Mouse (Mus musculus) adrenal gland, postnatal 10 days (tissue): ENCODE measurements at regions not wholly inside any gene's neighbourhood (a gene's known extent, or its start where the extent isn't known, plus 50 kb on each side); places are given as distances from the start of the nearest gene placed in this dataset.
A peak's percentile ranks its signal among the peaks of the same experiment; 100 is the strongest.

Experiments
- DNase-seq: peaks from one replicate; pipeline ENCODE4 v3.0.0; 2021; ENCODE audit warnings: mixed read lengths

DNA sequence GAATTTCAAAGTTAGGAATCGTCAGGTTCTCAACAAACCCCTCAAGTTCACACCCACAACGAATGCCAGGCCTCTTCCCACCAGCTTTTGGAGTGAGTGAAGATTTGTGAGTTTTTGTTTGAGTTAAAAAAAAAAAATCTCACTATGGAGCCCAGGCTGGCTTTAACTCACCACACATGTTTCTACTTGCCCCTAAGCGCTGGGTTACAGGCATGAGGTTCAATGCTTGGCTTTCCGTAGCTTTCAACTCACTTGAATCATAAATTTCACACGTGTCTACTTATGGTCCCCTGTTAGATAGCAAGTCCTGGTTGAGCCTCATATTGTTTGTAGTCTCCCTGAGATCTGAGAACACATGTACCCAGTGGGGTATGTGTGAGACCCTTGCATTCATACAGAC, 122.8 kb upstream of the Efna5 start:
- DNase-seq: no peak

DNA sequence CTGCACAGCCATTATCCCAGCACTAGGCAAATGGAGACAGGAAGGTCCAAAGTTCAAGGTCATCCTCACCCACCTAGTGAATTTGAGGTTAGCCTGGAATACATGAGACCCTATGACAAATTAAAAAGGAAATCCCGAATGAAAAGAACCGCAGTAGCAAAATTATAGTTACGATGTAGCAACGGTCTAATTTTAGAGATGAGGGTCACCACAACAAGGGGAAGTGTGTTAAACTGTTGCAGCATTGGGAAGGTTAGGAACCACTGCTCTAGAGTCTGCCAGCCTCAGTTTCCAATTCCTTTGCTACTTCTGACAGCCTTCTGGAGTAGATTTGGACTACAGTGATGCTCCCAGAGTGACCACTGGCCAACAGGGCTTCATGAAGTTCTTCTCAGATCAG, 121.6 kb upstream of the Efna5 start:
- DNase-seq: no peak

DNA sequence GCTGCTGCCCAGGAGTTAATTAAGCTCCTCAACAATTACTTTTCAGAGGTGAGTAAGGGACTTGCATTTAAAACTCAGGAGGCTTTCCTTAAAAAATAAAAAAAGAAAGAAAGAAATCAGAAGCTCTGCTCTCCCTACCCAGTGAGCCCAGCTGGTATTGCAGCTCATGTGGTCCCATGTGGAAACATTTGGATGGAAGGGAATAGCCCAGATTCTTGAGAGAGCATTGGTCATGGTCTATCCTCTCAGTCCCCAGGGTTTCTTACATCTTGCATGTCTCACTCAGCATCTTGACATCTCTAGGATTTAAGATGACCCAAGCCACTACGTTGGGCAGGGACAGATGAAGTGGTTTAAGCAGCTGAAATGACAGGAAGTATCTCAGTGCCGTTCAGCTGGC, 120.8 kb upstream of the Efna5 start:
- no peak for DNase-seq

DNA sequence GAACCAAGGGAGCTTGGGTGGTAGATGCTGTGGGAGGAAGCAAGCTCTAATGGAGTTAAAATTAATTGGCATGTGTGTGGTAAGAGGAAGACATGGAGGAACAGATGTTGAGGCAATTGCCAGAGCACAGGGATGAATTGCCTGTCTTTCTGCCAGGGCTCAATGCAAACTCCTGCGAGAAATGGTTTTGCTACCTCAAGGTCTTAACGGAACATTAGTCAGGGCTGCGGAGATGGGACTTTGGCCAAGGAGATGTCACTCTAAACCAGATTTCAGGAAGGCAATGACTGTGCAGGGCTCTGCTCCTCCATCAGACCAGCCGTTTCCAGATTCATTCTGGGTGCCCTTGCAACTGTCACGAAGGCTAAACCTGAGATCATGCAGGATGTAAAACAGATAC, 116.6 kb upstream of the Efna5 start:
- peak; percentile 73 for DNase-seq

DNA sequence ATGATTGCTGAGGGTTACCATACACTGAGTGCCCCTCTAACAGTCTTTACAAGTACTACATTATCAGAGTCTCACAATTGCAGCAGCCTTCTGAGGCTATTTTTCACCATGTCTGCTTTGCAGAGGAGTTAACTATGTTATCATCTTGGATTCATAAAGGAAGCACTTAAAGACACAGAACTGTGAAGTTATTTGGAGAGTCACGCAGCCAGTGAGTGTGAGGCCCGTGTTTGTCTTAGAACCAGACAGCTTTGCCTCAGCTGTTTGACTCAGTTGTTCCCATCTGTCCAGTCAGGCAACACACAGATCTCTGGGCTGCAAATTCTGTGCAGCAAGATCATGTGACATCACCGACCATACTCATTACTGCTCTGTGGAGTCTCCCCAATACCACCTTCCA, 114.2 kb upstream of the Efna5 start:
- no peak for DNase-seq

DNA sequence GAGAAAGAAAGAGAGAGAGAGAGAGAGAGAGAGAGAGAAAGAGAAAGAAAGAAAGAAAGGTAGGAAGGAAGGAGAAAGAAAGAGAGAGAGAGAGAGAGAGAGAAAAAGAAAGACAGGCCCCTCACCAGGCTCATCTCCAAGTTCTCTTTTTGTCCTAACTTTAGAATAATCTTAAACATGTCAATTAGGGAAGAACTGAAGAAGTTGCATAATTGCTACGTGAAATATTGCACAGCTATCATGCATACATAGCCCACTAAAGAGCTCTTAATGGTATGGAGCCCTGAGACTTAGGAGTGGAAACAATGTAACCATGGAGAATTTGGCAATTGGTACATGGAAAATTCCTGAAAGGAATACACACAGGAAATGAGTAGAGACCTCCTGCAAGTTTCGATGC, 111.9 kb upstream of the Efna5 start:
- DNase-seq: no peak

DNA sequence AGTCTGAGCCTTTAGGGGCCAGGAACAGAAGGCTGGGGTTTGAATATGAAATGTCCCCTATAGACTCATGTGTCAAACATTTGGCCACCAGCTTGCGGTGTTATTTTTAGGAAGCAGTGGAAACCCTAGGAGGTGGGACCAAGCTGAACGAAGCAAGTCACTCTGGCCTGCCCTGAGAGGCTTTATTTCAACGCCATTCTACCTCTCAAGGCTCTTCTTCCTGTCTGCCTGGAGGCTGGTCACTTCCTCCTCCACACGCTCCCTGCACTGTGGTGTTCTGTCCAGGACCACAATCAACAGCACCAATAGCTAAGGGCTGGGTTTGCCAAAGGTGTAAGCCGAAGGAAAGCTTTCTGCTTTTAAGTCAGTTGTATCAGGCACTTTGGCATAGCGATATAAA, 105.2 kb upstream of the Efna5 start:
- no peak for DNase-seq

DNA sequence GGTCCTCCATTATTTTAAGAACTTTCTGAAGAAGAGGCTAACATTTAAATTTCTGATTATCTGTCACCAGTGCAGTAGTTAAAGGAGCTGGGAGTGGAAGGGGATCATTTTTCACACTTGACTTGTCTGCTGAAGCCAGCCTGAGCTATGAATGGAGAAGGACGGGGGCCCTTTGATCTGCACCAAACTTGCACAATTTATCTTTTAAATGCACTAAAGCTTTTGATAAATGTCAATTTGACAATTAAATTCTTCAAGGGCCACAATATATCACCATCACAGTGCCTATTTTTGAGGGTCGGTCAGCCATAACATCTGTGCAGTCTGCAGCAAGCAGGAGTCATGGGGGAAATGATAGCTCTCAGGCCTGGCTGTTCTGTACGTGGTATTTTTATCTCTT, 99.2 kb upstream of the Efna5 start:
- no peak for DNase-seq

DNA sequence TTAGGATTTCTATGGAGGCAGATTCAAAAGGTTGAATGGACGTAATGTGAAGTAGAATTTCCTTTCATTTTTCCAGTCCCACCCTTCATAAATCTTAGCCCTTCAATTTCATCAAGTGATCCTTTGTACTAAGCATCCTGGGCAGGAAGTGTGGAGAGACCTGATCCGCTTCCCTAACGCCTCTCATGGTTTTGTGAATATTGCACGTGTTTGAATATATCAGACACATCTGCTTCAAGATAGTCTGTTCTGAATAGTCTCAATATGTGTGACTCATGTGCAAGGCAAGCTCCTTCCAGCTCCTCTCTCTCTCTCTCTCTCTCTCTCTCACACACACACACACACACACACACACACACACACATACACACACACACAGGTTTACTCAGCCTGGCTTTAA, 96.4 kb upstream of the Efna5 start:
- no peak for DNase-seq

DNA sequence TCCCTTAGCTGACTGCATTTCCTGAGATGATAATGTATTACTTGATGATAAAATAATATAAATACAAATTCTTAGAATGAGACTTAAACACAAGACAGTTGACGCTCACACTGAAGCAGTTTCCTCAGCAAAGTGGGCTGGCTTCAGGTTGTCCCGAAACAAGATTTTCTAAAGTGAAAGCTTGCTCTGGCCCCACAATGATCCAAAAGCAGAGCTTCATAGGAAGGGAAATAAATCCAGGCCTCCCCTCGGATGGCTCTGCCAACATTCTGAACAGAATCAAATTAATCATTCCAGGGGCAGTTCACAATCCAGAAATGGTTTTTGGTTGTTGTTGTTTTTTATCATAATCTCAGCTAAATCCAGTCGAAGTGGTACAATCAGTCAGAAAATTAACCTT, 96.0 kb upstream of the Efna5 start:
- DNase-seq: no peak

DNA sequence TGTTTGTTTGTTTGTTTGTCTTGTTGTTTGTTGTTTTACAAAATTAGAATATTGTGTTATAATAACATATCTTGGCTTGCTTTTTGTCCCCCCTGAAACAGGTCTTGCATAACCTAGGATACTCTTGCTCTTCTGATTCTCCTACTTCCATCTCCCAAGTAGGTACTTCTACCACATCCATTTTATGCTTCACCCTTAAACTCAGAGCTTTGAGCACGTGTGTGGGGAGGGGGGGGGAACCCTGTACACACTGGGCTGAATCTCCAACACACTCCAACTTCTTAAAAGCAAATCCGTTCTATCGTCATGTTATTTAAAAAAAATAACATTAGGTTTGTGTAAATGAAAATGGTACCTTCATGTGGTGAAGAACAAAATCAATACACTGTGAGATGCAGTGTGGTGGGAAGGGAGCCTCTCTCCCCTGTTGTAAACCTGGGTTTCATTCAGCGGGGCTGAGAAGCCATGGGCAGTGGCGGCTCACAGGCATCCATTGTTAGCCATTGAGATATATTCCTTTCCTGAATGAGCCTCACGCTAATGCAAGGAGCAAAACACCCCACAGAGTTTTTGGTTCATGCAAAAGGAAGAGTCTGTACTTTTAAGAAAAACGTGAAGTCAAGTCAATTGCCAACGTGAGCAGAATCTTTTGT, 93.6 kb upstream of the Efna5 start:
- DNase-seq: no peak

DNA sequence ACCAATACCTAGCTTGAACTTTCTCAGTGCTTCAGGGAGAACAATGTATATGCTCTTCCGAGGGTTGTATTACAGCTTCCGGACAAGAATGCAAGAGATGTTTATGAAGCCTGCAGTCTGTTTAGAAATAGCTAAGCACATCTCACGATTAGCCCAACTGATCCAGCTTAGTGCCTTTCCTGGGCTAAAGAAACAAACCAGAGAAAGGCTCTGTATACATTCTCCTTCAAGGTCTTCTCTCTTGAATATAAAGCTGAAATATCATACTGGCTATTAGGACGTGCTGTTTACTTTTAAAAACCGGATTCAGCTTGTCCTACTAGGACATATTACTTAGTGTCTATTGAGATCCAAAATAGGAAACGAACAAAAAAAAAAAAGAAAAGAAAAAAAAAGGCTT, 87.9 kb upstream of the Efna5 start:
- DNase-seq: no peak

DNA sequence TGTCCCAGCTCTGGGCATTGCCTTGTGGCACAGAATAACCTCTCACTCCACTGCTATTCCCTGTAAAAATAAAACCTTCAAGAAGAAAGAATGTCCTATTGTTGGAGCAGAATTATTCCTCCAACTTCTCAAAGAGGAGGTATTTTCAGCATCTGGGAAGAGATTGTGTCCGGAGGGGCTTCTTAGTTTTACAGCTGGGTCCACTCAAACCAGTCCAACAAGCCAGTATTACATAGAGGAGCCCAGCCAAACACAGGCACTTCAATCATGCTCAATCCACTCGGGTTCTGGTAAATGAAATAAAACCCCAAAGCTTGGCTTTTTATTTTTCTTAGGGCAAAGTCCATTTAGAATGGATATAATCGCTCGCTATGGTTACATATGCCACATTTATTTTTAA, 82.7 kb upstream of the Efna5 start:
- DNase-seq: no peak

DNA sequence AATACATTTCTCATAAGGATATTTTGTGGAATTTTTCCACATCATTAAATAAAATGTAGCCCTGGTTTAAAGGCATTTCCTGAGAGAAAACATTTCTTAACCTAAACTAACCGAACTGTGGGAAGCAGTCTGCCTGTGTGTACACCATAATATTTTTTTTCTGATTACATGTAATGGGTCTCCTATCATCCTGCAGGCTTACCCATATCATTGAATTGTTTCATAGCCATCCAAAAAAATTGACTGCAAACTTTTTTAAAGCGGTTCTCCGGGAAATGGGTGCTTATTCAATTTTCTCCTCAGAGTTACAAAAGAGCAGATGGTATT, 81.1 kb upstream of the Efna5 start:
- no peak for DNase-seq

DNA sequence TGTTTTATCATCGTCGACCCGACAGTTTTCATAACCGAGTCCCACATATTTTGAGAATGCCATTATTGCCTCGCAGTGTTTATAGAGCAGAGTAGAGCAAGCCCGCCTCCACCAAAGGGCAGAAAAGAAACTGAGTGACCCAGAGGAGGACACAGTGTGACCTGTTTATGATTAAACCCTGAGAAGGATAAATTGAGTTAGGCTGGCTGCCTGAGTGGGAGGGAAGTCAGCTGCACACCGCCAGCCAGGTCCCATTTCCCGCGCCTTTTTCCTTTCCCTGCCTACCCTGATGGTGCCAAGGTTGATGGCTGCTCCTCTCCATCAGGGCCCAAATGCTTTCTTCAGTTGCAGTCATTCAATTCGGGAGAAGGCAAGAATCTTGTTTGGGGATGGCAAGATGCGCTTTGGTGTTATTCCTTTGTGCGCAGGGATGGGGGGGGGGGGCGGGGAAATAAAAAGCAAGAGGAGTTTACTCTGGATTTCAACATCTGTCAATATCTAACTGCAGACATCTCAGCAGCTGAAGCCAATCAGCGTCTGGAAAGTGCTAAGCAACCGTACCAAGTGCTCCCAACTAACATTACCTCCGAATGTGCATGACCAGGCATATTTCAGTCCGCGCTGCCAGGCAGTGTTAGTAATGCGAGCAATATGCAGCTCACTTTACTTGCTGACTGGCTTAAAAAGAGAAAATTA, 80.6 kb upstream of the Efna5 start:
- DNase-seq: peak; percentile 18

DNA sequence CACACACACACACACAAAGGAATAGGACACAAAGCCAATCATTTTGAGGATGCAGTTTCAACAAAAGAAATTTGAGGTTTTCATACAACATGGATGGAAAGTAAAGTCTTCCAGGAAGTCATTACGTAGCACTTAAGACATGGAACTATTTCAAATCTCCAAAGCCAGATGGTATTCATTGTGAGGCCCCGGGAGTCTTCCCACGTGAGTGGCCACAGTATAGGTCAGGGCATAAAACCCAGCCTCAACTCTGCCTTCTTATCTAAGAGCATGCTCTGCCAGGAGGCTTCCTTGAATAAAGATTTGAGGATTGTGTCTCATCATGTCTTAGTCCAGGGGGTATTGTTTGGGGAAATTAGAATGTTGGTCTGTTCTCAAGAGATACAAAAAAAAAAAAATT, 78.0 kb upstream of the Efna5 start:
- DNase-seq: no peak

DNA sequence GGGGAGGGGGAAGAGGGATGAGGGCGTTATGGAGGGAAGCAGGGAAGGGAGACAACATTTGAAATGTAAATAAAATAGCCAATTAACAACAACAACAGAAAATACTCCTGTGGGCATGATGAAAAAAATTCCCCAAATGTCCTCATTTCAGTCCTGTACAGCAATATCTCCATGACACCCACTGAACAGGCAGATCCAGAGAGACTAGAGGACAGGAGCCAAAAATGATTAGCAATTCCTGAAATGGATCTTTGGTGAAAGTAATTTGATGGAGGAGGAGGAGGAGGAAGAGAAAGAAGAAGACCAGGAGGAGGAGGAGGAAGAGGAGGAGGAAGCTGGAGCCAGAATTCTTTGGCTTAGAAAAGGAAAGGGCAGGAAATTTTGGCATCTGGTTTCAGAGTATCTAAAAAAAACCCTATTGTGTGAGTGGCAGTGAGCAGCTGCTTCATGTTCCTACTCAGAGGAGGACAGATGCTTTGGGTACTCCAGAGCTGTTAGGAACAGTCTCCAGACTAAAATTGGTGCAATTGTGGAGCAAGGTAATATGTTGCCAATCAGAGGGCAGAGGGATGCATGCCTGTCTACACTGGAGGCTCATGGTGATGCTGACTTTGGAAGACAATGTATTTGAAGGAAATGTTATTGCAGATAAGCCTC, 66.5 kb upstream of the Efna5 start:
- DNase-seq: no peak

DNA sequence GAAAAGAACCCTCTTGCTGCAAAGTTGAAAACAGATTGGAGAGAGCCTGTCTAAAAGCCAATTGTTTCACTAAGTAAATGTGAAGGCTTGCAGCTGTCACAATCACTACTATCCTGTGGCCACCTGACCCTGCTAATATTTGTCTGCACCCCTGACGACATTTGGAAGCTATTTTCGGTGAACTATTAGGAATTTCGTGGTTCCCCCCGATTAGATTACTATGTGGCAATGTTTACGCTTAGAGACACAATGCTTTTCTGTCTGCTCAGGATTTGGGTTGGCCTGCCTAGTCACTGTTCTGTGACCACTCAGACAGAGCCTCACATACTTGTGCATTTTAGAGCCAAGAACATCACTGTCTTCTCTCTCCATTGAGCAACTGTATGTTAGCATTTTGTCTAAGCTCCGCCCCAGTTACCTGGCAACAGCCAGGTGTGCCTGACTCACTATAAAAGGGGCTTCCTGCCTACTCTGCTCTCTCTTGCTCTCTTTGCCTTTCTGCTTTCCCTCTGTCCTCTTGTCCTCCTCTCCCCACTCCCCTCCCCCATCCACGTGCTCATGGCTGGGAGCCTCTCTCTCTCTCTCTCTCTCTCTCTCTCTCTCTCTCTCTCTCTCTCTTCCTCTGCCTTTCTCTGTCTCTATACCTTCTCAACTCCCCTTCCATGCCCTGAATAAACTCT, 59.6 kb upstream of the Efna5 start:
- DNase-seq: no peak

DNA sequence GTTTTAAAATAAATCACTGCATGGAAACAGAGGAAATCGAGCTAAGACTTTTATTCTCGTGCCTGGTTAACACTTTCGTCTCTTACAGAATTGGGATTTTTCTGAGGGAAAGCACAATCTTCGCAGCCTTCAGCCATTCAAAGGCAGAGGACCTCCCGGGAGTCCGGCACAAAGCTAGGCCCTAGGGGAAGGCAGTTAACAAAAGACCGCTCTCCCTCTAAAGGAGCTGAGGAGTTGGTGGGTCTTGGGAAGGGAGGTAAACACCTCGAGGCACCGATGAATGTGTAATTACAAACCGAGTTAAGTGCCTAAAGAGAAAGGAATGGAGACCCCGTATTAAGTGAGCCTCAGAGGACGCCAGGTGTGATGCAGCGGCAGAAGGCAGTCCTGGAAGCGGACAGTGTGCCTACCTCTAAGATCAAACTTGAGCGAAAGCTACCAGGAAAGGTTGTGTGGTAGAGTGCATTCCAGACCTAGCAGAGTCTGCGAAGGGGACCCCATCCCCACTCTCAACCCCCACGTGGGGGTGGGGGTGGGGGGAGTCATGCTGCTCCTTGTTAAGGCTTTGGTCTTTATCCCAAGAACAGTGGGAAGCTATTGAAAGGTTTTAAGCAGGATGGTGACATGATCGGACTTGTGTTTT, 58.9 kb upstream of the Efna5 start:
- no peak for DNase-seq

DNA sequence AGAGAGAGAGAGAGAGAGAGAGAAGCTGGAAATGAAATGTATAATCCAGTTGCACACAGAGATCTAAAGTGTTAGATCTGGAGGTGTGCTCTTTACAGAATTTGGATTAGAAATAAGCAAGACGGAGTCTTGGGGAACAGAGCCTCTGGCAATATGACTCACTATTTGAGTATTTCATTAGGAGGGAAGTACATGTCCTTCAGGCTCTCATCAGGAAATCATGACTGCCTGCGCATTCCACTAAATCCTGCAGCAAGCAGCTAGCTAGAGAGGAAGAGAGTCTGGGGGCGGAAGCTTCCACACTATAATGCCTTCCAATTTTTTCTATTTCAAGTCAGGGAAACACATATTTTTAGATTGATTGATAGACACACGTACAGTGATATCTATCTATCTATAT, 58.1 kb upstream of the Efna5 start:
- no peak for DNase-seq
